Mouse (Mus musculus) forebrain, embryonic 15.5 days (tissue): ENCODE data around the gene Scrn3. TPM values are rescaled to one million over a fixed set of nuclear protein-coding genes. Genes with fewer than 3 reads are reported as not detected.

Experiments used
- ATAC-seq: fragments of 200-750 bp; cut with Nextera tagmentation; replicated peaks from 2 replicates; pipeline ENCODE4 v1.8.0; 2017; ENCODE audit warnings: mild to moderate bottlenecking, moderate TSS enrichment, moderate library complexity
- H3K27ac ChIP-seq: fragments of 300-500 bp; sonication (generic); replicated peaks from 2 replicates; pipeline ENCODE4 v1.5.1; 2015; ENCODE audit warnings: mild to moderate bottlenecking, inconsistent platforms
- H3K27me3 ChIP-seq: fragments of 300-500 bp; sonication (generic); 2 replicates; pipeline ENCODE4 v1.6.1; 2015; ENCODE audit warnings: inconsistent platforms
- H3K36me3 ChIP-seq: fragments of 300-500 bp; sonication (generic); 2 replicates; pipeline ENCODE4 v1.6.1; 2015; ENCODE audit warnings: mild to moderate bottlenecking, inconsistent platforms
- H3K4me1 ChIP-seq: fragments of 300-500 bp; sonication (generic); 2 replicates; pipeline ENCODE4 v1.6.1; 2015; ENCODE audit warnings: inconsistent platforms
- H3K4me2 ChIP-seq: fragments of 300-500 bp; sonication (generic); replicated peaks from 2 replicates; pipeline ENCODE4 v1.6.1; 2015; ENCODE audit warnings: mild to moderate bottlenecking, inconsistent platforms
- H3K4me3 ChIP-seq: fragments of 300-500 bp; sonication (generic); 2 replicates; pipeline ENCODE4 v1.5.1; 2015; ENCODE audit warnings: mild to moderate bottlenecking, inconsistent platforms
- H3K9ac ChIP-seq: fragments of 300-500 bp; sonication (generic); replicated peaks from 2 replicates; pipeline ENCODE4 v1.6.1; 2015; ENCODE audit warnings: mild to moderate bottlenecking, inconsistent platforms
- H3K9me3 ChIP-seq: fragments of 300-500 bp; sonication (generic); 2 replicates; pipeline ENCODE4 v1.6.1; 2016; ENCODE audit warnings: inconsistent platforms
- WGBS: fragments of 180-500 bp; shearing (Covaris S2); methylation state at CpG from one replicate; pipeline ENCODE4 v1.1.7; 2015; ENCODE audit warnings: mixed read lengths; 5-methylcytosine and 5-hydroxymethylcytosine counted together
- polyA plus RNA-seq: library from polyadenylated mRNA; unstranded; fragments of >200 nt; fragmentation: Nextera tagmentation; extraction: Ambion mirVana; gene quantifications from 2 replicates; pipeline ENCODE4 v1.2.1, GENCODE M21; 2015

The Scrn3 gene
- polyA plus RNA-seq: 8.5 and 9.3 TPM in 2 replicates

GRCm38 (mm10) chr2:73312152-73313116, at the start of gene Scrn3, which contains the start of gene Cir1:
Gene Scrn3, plus strand, starts transcription at chr2:73312601.
Gene Cir1, minus strand, starts transcription at chr2:73312701.
- Histone ChIP-seq H3K4me1 (peaks cover 18% of the 10 kb centered on the region), H3K4me2 (peak within 1 kb of the TSS; percentile 93), H3K27ac (peak within 1 kb of the TSS; percentile 81), H3K9me3 (no peaks in the 10 kb centered on the region), H3K4me3 (peak within 1 kb of the TSS; percentile 56), H3K9ac (peak within 1 kb of the TSS; percentile 68), H3K36me3 (peaks cover 22% of the 10 kb centered on the region), H3K27me3 (no peaks in the 10 kb centered on the region)
- ATAC-seq: peak; percentile 97
- under 1% methylated on average over 64 of the region's 64 CpGs for WGBS

- Histone ChIP-seq H3K4me3 (peak overlapping the region; percentile 39), H3K4me1 (peaks cover 26% of the 10 kb centered on the region), H3K9me3 (0 out of 2 replicates have a peak, but pooled peaks cover 4% of the 10 kb centered on the region), H3K9ac (peak overlapping the region; percentile 16; the same call in 1 of the 2 replicates), H3K27me3 (peaks cover 52% of the 10 kb centered on the region), H3K4me2 (peak overlapping the region; percentile 61), H3K27ac (no peak overlapping the region), H3K36me3 (no peaks in the 10 kb centered on the region)
- ATAC-seq: no peak
- WGBS: 4% methylated on average over 16 of the region's 16 CpGs
Measured at GRCm38 (mm10) chr2:73263172-73263765, 49.1 kb upstream of the Scrn3 start.

- H3K27me3 ChIP-seq: peaks cover 56% of the 10 kb centered on the region
- H3K36me3 ChIP-seq: no peaks in the 10 kb centered on the region
- under 1% methylated on average over 38 of the region's 38 CpGs for WGBS
- no peak overlapping the region for H3K27ac ChIP-seq
- H3K9me3 ChIP-seq: 0 out of 2 replicates have a peak, but pooled peaks cover 4% of the 10 kb centered on the region
- H3K9ac ChIP-seq: peak overlapping the region; percentile 16
- peak overlapping the region; percentile 61 for H3K4me2 ChIP-seq
- peak; percentile 53 for ATAC-seq
- peak overlapping the region; percentile 39 for H3K4me3 ChIP-seq
- H3K4me1 ChIP-seq: peaks cover 28% of the 10 kb centered on the region
Measured at GRCm38 (mm10) chr2:73263794-73264610, 48.4 kb upstream of the Scrn3 start.

- Histone ChIP-seq H3K4me2 (peak overlapping the region; percentile 61), H3K36me3 (no peaks in the 10 kb centered on the region), H3K4me3 (peak overlapping the region; percentile 39; the same call in 1 of the 2 replicates), H3K9ac (peak overlapping the region; percentile 16), H3K27me3 (peaks cover 57% of the 10 kb centered on the region), H3K4me1 (peaks cover 30% of the 10 kb centered on the region), H3K9me3 (0 out of 2 replicates have a peak, but pooled peaks cover 4% of the 10 kb centered on the region), H3K27ac (no peak overlapping the region)
- no peak for ATAC-seq
- 9% methylated on average over 11 of the region's 11 CpGs for WGBS
Measured at GRCm38 (mm10) chr2:73264611-73265195, 47.7 kb upstream of the Scrn3 start.

- H3K9ac ChIP-seq: no peak overlapping the region
- no peak overlapping the region for H3K4me3 ChIP-seq
- H3K9me3 ChIP-seq: 0 out of 2 replicates have a peak, but pooled peaks cover 2% of the 10 kb centered on the region
- no peak overlapping the region for H3K4me2 ChIP-seq
- WGBS: 5% methylated on average over 5 of the region's 5 CpGs
- peaks cover 37% of the 10 kb centered on the region for H3K4me1 ChIP-seq
- no peaks in the 10 kb centered on the region for H3K36me3 ChIP-seq
- H3K27me3 ChIP-seq: peaks cover 60% of the 10 kb centered on the region
- H3K27ac ChIP-seq: no peak overlapping the region
- ATAC-seq: no peak
Measured at GRCm38 (mm10) chr2:73266011-73266410, 46.4 kb upstream of the Scrn3 start.

- WGBS: 56% methylated on average over 1 of the region's 1 CpGs
Measured at GRCm38 (mm10) chr2:73266623-73267022, 45.8 kb upstream of the Scrn3 start.

GRCm38 (mm10) chr2:73267231-73267630, 45.2 kb upstream of the Scrn3 start:
- ATAC-seq: no peak

More at GRCm38 (mm10) chr2:73266623-73267022, 45.8 kb upstream of the Scrn3 start:
- H3K9me3 ChIP-seq: no peaks in the 10 kb centered on the region
- H3K4me2 ChIP-seq: no peak overlapping the region
- peaks cover 44% of the 10 kb centered on the region for H3K4me1 ChIP-seq
- no peak overlapping the region for H3K4me3 ChIP-seq
- H3K27me3 ChIP-seq: peaks cover 65% of the 10 kb centered on the region
- H3K27ac ChIP-seq: no peak overlapping the region
- no peaks in the 10 kb centered on the region for H3K36me3 ChIP-seq
- ATAC-seq: no peak
- no peak overlapping the region for H3K9ac ChIP-seq

GRCm38 (mm10) chr2:73267818-73268217, 44.6 kb upstream of the Scrn3 start:
- Histone ChIP-seq H3K4me1 (peaks cover 51% of the 10 kb centered on the region), H3K36me3 (no peaks in the 10 kb centered on the region), H3K4me3 (peak overlapping the region; percentile 24; the same call in 1 of the 2 replicates), H3K27me3 (peaks cover 58% of the 10 kb centered on the region), H3K27ac (peak overlapping the region; percentile 80), H3K4me2 (peak overlapping the region; percentile 33), H3K9me3 (no peaks in the 10 kb centered on the region), H3K9ac (no peak overlapping the region)
- WGBS: 1% methylated on average over 4 of the region's 4 CpGs
- no peak for ATAC-seq

More at GRCm38 (mm10) chr2:73267231-73267630, 45.2 kb upstream of the Scrn3 start:
- H3K4me2 ChIP-seq: no peak overlapping the region
- H3K4me1 ChIP-seq: peaks cover 48% of the 10 kb centered on the region
- no peak overlapping the region for H3K9ac ChIP-seq
- no peak overlapping the region for H3K4me3 ChIP-seq
- H3K9me3 ChIP-seq: no peaks in the 10 kb centered on the region
- WGBS: 11% methylated on average over 3 of the region's 3 CpGs
- H3K36me3 ChIP-seq: no peaks in the 10 kb centered on the region
- no peak overlapping the region for H3K27ac ChIP-seq
- peaks cover 64% of the 10 kb centered on the region for H3K27me3 ChIP-seq

- Histone ChIP-seq H3K4me3 (peak overlapping the region; percentile 24), H3K27ac (peak overlapping the region; percentile 80), H3K27me3 (peaks cover 54% of the 10 kb centered on the region), H3K4me1 (peaks cover 56% of the 10 kb centered on the region), H3K4me2 (peak overlapping the region; percentile 33), H3K36me3 (no peaks in the 10 kb centered on the region), H3K9me3 (no peaks in the 10 kb centered on the region), H3K9ac (no peak overlapping the region)
- ATAC-seq: no peak
- WGBS: 1% methylated on average over 12 of the region's 12 CpGs
Measured at GRCm38 (mm10) chr2:73268281-73268680, 44.1 kb upstream of the Scrn3 start.

GRCm38 (mm10) chr2:73268836-73269395, 43.5 kb upstream of the Scrn3 start:
- WGBS: 4% methylated on average over 8 of the region's 8 CpGs
- no peak for ATAC-seq
- H3K27me3 ChIP-seq: peaks cover 51% of the 10 kb centered on the region
- H3K4me2 ChIP-seq: 0 out of 2 replicates have a peak overlapping the region, but pooled peaks have one; percentile 46
- no peaks in the 10 kb centered on the region for H3K9me3 ChIP-seq
- H3K9ac ChIP-seq: no peak overlapping the region
- H3K4me3 ChIP-seq: no peak overlapping the region
- peak overlapping the region; percentile 57 for H3K27ac ChIP-seq
- H3K36me3 ChIP-seq: no peaks in the 10 kb centered on the region
- peaks cover 56% of the 10 kb centered on the region for H3K4me1 ChIP-seq
